Mouse (Mus musculus) embryonic facial prominence, embryonic 10.5 days (tissue): ENCODE measurements at regions not wholly inside any gene's neighbourhood (a gene's known extent, or its start where the extent isn't known, plus 50 kb on each side); places are given as distances from the start of the nearest gene placed in this dataset.

Experiments
- DNase-seq: peaks from one replicate; pipeline ENCODE4 v3.0.0-alpha.2; 2017; ENCODE audit warnings: low spot score
- H3K27ac ChIP-seq: fragments of 300-500 bp; sonication (generic); replicated peaks from 2 replicates; pipeline ENCODE4 v1.5.1; 2016; ENCODE audit warnings: mild to moderate bottlenecking
- H3K27me3 ChIP-seq: fragments of 300-500 bp; sonication (generic); replicated peaks from 2 replicates; pipeline ENCODE4 v1.6.1; 2016; ENCODE audit warnings: low read depth, mild to moderate bottlenecking; ENCODE audit not compliant: poor library complexity, severe bottlenecking
- H3K36me3 ChIP-seq: fragments of 300-500 bp; sonication (generic); replicated peaks from 2 replicates; pipeline ENCODE4 v1.6.1; 2016; ENCODE audit warnings: mild to moderate bottlenecking, moderate library complexity
- H3K4me1 ChIP-seq: fragments of 300-500 bp; sonication (generic); 2 replicates; pipeline ENCODE4 v1.6.1; 2016
- H3K4me3 ChIP-seq: fragments of 300-500 bp; sonication (generic); 2 replicates; pipeline ENCODE4 v1.5.1; 2016; ENCODE audit warnings: mild to moderate bottlenecking, moderate library complexity
- H3K9me3 ChIP-seq: fragments of 300-500 bp; sonication (generic); 2 replicates; pipeline ENCODE4 v1.6.1; 2016; ENCODE audit warnings: mild to moderate bottlenecking
- WGBS: fragments of 180-500 bp; shearing (Covaris S2); methylation state at CpG from one replicate; pipeline ENCODE4 v1.1.7; 2016; 5-methylcytosine and 5-hydroxymethylcytosine counted together

GRCm38 (mm10) chr7:133521936-133522335 lies 80.0 kb downstream of the Tex36 start:
- H3K4me1 ChIP-seq, result no peaks in the 10 kb centered on the region
- no peak overlapping the region for H3K4me3 ChIP-seq
- no peaks in the 10 kb centered on the region for H3K9me3 ChIP-seq
- no peaks in the 10 kb centered on the region for H3K27me3 ChIP-seq
- no peak for DNase-seq
- no peaks in the 10 kb centered on the region for H3K36me3 ChIP-seq
- 77% methylated on average over 3 of the region's 3 CpGs for WGBS
- H3K27ac ChIP-seq, result no peak overlapping the region

- WGBS, result 85% methylated on average over 3 of the region's 3 CpGs
- Histone ChIP-seq H3K27ac (no peak overlapping the region), H3K9me3 (no peaks in the 10 kb centered on the region), H3K4me1 (no peaks in the 10 kb centered on the region), H3K27me3 (no peaks in the 10 kb centered on the region), H3K36me3 (no peaks in the 10 kb centered on the region), H3K4me3 (no peak overlapping the region)
- no peak for DNase-seq
These were observed 83.0 kb downstream of the Tex36 start for GRCm38 (mm10) chr7:133518926-133519325.

- Histone ChIP-seq H3K36me3 (no peaks in the 10 kb centered on the region), H3K4me3 (no peak overlapping the region), H3K9me3 (no peaks in the 10 kb centered on the region), H3K27me3 (no peaks in the 10 kb centered on the region), H3K4me1 (no peaks in the 10 kb centered on the region), H3K27ac (no peak overlapping the region)
- 90% methylated on average over 5 of the region's 5 CpGs for WGBS
- DNase-seq, result no peak
These were observed 84.4 kb downstream of the Tex36 start for GRCm38 (mm10) chr7:133517576-133517975.

GRCm38 (mm10) chr7:133510926-133511325 lies 91.0 kb downstream of the Tex36 start:
- H3K9me3 ChIP-seq, result no peaks in the 10 kb centered on the region
- no peak overlapping the region for H3K4me3 ChIP-seq
- no peak for DNase-seq
- H3K27me3 ChIP-seq, result no peaks in the 10 kb centered on the region
- no peaks in the 10 kb centered on the region for H3K36me3 ChIP-seq
- 64% methylated on average over 5 of the region's 5 CpGs for WGBS
- peaks cover 8% of the 10 kb centered on the region; the same call in 1 of the 2 replicates for H3K4me1 ChIP-seq
- no peak overlapping the region for H3K27ac ChIP-seq

DNA sequence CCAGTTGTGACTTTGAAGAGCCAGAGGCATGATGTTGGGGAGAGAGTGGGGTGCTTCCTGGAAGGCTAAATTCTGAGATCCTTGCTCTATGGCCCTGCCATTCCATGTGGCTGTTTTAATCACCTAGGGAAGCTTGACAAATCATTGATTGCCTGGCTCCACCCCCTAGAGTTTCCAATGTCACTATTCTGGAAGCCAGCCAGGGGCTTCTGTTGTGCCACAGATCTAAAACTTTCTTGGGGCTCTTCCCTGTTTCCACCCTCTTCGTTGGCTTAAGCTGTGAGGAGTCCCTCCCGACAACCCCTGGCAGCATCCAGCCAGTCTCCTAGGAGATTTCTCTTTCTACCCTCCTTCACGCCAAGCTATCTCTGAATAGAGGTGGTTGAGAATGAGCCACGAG lies 92.5 kb downstream of the Tex36 start:
- peaks cover 8% of the 10 kb centered on the region; the same call in 1 of the 2 replicates for H3K4me1 ChIP-seq
- 54% methylated on average over 4 of the region's 4 CpGs for WGBS
- H3K27me3 ChIP-seq, result no peaks in the 10 kb centered on the region
- H3K9me3 ChIP-seq, result no peaks in the 10 kb centered on the region
- no peaks in the 10 kb centered on the region for H3K36me3 ChIP-seq
- H3K27ac ChIP-seq, result no peak overlapping the region
- no peak overlapping the region for H3K4me3 ChIP-seq
- DNase-seq, result no peak

GRCm38 (mm10) chr7:133508370-133509012 lies 93.5 kb downstream of the Tex36 start:
- H3K4me3 ChIP-seq, result no peak overlapping the region
- H3K27me3 ChIP-seq, result no peaks in the 10 kb centered on the region
- 81% methylated on average over 11 of the region's 11 CpGs for WGBS
- no peak for DNase-seq
- peaks cover 8% of the 10 kb centered on the region; the same call in 1 of the 2 replicates for H3K4me1 ChIP-seq
- no peaks in the 10 kb centered on the region for H3K36me3 ChIP-seq
- H3K9me3 ChIP-seq, result no peaks in the 10 kb centered on the region
- no peak overlapping the region for H3K27ac ChIP-seq

GRCm38 (mm10) chr7:133505628-133506027 lies 96.3 kb downstream of the Tex36 start:
- 91% methylated on average over 2 of the region's 2 CpGs for WGBS
- Histone ChIP-seq H3K27me3 (peaks cover 10% of the 10 kb centered on the region; the same call in 1 of the 2 replicates), H3K4me1 (peaks cover 14% of the 10 kb centered on the region; the same call in 1 of the 2 replicates), H3K27ac (no peak overlapping the region), H3K4me3 (no peak overlapping the region), H3K36me3 (no peaks in the 10 kb centered on the region), H3K9me3 (no peaks in the 10 kb centered on the region)
- DNase-seq, result no peak

DNA sequence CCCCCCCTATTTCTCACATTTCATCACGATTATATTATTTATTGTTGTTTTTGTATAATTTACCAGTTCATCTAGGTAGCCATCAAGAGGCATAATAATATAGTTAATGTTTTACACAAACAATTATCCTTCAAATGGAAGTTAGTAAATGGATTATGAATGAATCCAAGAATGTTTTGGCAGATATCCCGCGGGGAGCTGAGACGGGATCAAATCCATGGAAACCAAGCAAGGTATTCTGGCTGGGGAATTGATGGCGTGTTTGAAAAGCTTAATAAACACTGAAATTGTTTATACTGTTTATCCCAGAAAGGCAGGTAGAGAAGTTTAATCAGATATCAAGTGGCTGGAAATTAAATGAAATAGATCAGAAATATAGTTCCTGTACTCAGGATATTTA lies 98.0 kb downstream of the Tex36 start:
- Histone ChIP-seq H3K4me3 (no peak overlapping the region), H3K36me3 (no peaks in the 10 kb centered on the region), H3K27me3 (peaks cover 10% of the 10 kb centered on the region; the same call in 1 of the 2 replicates), H3K4me1 (peaks cover 7% of the 10 kb centered on the region; the same call in 1 of the 2 replicates), H3K27ac (no peak overlapping the region), H3K9me3 (no peaks in the 10 kb centered on the region)
- WGBS, result 89% methylated on average over 5 of the region's 5 CpGs
- DNase-seq, result no peak

- H3K27me3 ChIP-seq, result peaks cover 15% of the 10 kb centered on the region; the same call in 1 of the 2 replicates
- H3K9me3 ChIP-seq, result no peaks in the 10 kb centered on the region
- 60% methylated on average over 4 of the region's 4 CpGs for WGBS
- H3K36me3 ChIP-seq, result no peaks in the 10 kb centered on the region
- peaks cover 7% of the 10 kb centered on the region; the same call in 1 of the 2 replicates for H3K4me1 ChIP-seq
- no peak for DNase-seq
- no peak overlapping the region for H3K4me3 ChIP-seq
- H3K27ac ChIP-seq, result no peak overlapping the region
These were observed 99.2 kb downstream of the Tex36 start for GRCm38 (mm10) chr7:133502731-133503130.

DNA sequence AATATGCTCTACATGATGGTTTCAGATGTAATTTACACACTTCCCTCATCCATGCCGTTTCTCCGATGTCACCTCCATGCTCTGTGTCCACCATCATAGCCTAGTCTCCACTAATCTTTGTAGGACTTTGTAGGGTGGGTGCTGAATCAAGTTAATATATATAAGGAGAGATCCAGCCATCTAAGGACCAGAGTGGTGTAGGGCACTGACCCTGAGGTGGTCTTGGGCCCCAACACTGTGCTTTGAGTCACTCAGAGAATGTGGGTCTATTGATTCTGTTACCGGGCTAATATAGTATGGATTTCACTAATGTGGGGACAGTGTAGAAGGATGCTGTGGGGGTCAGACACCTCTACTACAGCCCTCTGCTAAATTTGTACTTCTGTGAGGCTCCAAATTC lies 104.4 kb downstream of the Tex36 start:
- H3K27ac ChIP-seq, result no peak overlapping the region
- H3K4me1 ChIP-seq, result peaks cover 39% of the 10 kb centered on the region
- DNase-seq, result no peak
- H3K9me3 ChIP-seq, result no peaks in the 10 kb centered on the region
- H3K36me3 ChIP-seq, result no peaks in the 10 kb centered on the region
- 97% methylated on average over 3 of the region's 3 CpGs for WGBS
- peaks cover 23% of the 10 kb centered on the region; the same call in 1 of the 2 replicates for H3K27me3 ChIP-seq
- no peak overlapping the region for H3K4me3 ChIP-seq

GRCm38 (mm10) chr7:133494982-133495550 lies 106.9 kb downstream of the Tex36 start:
- peaks cover 50% of the 10 kb centered on the region for H3K4me1 ChIP-seq
- no peak overlapping the region for H3K4me3 ChIP-seq
- peak overlapping the region; percentile 79 for H3K27ac ChIP-seq
- H3K27me3 ChIP-seq, result peaks cover 21% of the 10 kb centered on the region; the same call in 1 of the 2 replicates
- 37% methylated on average over 8 of the region's 8 CpGs for WGBS
- H3K36me3 ChIP-seq, result no peaks in the 10 kb centered on the region
- no peaks in the 10 kb centered on the region for H3K9me3 ChIP-seq
- peak; percentile 39 for DNase-seq

- H3K27me3 ChIP-seq, result peaks cover 25% of the 10 kb centered on the region; the same call in 1 of the 2 replicates
- H3K27ac ChIP-seq, result peak overlapping the region; percentile 79
- WGBS, result 45% methylated on average over 10 of the region's 10 CpGs
- H3K36me3 ChIP-seq, result no peaks in the 10 kb centered on the region
- H3K4me1 ChIP-seq, result peaks cover 50% of the 10 kb centered on the region
- no peaks in the 10 kb centered on the region for H3K9me3 ChIP-seq
- peak; percentile 79 for DNase-seq
- H3K4me3 ChIP-seq, result no peak overlapping the region
These were observed 107.5 kb downstream of the Tex36 start for GRCm38 (mm10) chr7:133494256-133494981.
